Mouse (Mus musculus) cerebellum, adult 18-20 months (tissue): ENCODE results near the gene Slc17a9.

Experiments used
- DNase-seq, 2 experiments: peaks; one replicate each; pipeline ENCODE4 v3.0.0; 2021

The Slc17a9 gene

DNA sequence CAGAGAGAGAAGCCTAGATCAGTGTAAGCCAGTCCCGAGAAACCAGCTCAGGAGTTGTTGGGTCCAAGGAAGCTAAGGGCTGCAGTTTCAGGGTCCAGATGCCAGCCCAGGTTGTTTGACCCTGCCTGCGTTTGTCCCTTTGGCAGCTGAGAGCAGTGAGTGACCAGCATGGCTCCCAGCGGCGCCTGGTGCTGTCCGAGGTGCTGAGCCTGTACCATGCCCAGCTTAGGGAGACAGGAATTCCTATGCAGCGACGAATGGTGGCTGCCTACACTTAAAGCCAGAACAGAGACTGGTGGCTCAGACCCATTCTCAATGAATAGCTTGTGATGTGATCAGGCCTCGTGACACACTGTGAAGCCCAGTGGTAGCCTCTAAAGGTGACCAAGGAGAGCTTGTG is 30.8 kb downstream of the Slc17a9 start:
- no peak for DNase-seq

DNA sequence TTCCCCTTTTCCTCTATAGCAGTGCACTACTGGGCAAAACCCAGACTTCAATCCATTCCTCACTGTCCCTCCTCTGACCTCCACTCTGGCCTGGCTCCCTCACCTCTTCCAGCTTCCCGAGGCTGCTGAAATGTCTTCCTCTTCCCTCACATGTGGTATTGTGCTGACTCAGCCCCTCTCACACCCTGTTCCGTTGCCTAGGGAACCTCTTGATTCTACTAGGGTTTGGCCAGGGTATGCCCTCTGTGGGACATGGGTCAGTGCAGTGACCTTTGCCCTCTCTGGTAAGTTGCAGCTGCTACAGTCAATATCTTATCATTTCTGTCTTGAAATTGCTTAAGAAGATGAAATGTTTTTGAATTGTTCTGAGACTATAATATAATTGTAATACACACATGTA is 31.7 kb downstream of the Slc17a9 start:
- DNase-seq, result no peak

DNA sequence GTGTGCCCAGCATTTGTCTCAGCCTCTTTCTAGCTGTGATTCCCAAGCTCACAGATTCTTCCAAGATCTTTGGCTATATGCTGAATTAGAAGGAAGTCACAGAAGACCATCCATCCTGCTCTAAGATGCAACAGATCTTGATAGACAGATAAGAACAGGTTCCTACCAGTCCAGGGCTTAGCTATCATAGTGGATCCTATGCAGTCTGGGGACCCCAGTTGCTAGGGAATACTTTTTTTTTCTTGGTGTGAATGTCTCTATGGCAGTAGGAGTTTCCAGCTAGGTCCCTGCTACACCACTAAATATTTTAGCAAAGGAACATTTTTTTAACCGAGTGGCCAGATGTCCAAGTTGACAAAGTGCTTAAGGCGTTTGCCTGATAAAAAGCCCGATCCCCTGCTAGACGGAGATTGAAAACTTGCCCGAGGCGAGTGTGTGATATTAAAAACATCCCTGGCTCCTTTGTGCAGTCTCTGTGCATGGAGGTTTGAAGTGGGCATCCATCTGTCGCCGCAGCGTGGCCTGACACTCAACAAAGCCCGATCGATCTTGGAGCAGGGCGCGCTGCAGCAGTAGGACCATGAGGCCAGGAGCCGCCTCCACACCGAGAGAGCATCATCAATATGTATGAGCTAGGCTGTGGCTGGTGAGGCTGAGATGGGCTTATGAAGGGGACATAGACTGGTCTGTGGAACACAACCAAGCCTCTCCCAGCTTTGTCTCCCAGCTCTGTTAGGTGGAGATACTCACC is 33.6 kb downstream of the Slc17a9 start:
- DNase-seq, result no peak

DNA sequence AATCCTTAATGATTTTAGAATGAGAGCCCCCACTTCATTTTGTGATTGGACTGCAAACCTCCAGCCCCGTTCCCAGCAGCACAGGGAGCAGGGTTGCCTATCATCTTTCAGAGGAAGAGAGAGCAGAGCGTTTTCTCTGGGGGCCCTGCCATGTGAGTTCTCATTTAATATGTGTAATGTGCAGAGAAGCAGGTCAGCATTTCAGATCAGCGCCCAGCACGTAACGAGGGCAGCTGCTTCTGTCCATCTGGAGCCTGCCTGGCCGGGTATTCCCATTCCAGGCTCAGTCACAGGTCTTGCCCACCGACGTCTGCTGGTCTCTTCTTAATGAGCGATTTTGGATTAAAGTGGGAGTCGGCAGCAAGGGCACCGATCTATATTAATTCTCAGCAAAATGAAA is 39.9 kb downstream of the Slc17a9 start:
- peak in 1 of 2 experiments; percentile 15 for DNase-seq

DNA sequence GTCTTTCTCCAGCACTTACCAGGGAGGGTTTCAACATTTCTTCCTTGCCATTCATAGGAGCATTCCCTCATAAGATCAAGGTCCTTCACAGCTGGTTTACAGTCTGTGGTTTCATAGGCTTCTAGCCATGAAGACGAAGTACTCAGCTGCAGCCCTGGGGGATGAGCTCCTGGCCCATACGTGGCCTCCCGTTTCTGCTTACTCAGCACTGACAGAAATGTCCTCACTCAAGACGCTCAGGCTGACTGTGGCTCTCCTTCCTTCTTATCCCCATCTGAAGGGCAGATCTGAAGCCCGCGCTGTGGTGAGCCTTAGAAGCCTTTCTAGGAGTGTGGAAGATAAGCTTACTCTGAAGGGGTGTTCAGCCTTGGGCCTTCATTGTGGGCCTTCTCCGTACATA is 40.6 kb downstream of the Slc17a9 start:
- no peak for DNase-seq

DNA sequence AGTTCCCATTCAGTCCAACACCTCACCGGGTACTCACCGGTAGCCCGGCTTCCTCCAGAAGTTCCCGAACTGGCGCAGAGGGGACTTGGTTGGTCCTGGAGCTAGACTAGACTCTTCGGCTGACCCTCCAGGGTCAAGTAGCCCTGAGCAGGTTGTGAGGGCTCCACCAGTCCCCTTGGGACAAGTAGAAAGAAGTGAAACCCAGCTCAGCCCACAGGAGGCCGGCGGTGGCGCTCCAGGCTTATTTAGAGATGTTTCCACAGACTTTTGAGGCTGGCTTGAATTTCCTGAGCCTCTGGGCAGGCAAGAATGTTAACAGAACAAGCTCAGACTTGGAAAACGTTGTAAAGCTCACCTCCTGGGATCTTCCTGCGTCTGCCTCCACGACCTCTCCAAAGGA is 50.2 kb downstream of the Slc17a9 start:
- DNase-seq, result no peak

DNA sequence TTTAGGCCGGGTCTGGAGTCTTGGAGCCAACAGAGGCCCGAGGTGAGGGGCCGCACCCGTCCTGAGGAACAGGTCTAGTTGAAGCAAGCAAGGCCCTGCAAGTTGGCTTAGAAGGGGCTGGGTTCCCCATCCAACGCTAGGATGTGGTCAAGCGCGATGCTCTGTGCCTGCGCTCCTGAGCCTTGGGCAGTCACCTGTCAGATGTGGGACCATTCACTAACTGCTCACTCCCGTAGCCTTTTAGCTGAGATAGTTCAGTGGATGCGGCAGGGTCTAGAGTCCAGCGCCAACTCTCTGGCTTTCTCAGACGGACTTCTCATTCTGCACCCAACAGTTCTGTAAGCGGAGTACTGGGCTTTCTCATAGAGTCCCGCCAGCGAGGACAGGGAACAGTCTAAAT is 50.6 kb downstream of the Slc17a9 start:
- DNase-seq, result no peak

DNA sequence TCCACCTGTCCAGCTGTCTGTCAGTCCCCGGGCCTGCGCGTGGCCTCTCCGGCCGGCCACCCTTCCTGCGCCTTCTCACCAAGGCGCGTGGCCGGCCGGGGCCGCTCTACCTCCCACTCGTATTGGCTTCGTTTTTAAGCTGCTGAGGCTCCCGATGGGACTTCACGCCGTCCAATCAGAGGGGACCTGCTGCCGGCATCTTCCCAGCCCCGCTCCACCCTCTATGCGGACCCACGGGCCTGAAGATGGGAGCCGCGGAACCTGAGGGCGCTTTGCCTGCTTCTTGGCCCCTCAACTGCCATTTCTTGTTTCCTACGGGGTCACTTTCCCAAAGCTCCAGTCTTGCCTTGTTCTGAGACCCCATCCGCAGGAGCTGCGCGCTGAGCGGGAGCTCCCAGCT is 51.7 kb downstream of the Slc17a9 start, which contains the start of gene Bhlhe23:
Bhlhe23 (minus strand) TSS at position 108 of the 400 bp plus-strand sequence.
- no peak for DNase-seq

DNA sequence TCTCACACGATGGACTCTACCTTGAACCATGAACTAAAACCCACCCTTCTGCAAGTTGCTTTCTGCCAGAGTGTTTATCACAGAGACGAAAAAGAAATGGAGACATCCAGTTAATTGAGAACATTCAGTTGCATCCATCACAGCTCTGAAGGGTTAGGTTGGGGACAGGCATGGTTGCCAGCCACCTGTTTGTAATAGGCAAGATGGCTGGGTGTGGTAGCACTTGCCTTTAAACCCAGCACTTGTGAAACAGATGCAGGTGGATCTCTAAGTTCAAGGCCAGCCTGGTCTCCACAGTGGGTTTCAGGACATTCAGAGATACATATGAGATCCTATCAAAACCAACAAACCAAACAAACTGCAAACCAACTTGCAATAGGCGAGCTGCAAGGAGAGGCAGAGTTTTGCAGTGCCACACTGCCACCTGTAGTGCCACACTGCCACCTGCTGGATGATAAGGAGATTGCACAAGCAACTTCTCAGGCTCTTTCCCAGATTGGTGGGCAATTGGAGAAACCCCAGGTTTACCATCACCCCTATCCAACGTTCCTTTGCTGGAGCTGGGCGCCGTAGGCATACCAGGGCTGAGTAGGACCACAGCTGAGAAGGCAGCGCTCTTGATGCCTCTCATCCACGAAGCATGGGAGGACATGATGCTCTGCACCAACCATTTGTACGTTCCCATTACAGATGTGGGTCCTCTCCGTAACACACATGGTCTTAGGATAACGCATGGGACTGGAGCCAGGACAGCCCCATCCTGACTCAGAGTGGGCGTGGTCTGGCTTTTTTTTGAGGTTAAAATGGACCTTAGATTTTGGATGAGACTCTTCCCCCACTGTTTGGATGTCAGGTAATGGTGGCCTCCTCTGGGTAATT is 54.4 kb downstream of the Slc17a9 start:
- DNase-seq, result peak; percentile 61 to 74

DNA sequence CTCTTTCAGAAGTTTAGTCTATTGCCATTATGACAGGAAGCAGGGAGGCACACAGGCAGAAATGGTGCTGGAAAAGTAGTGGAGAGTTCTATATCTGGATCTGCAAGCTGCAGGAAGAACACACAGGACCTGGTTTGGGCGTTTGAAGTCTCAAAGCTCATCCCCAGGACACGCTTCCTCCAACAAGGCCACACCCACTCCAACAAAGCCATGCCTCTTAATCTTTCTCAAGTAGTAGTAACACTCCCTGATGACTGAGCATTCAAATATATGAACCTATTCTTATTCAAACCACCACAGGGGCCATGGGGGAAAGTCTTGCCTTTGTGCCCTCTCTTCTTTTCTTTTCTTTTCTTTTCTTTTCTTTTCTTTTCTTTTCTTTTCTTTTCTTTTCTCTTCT is 55.2 kb downstream of the Slc17a9 start:
- DNase-seq, result no peak

DNA sequence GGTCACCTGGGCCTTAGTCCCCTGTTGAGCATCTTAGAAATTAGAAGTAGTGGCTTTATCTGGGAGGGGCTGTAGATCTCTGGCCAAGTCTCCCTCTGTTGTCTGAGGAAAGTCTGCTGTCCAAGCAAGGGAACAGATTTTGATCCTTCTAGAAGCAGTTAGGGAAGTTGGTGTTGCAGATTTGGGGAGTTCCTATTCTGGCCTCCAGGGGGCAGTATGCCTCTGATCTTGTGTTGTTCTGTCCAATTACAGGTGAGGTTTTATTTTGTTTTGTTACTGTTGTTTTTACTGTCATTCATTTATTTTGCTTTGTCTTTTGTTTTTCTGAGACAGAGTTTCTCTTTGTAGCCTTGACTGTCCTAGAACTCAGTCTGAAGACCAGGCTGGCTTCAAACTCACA is 61.7 kb downstream of the Slc17a9 start:
- DNase-seq, result peak; percentile 67 to 77

DNA sequence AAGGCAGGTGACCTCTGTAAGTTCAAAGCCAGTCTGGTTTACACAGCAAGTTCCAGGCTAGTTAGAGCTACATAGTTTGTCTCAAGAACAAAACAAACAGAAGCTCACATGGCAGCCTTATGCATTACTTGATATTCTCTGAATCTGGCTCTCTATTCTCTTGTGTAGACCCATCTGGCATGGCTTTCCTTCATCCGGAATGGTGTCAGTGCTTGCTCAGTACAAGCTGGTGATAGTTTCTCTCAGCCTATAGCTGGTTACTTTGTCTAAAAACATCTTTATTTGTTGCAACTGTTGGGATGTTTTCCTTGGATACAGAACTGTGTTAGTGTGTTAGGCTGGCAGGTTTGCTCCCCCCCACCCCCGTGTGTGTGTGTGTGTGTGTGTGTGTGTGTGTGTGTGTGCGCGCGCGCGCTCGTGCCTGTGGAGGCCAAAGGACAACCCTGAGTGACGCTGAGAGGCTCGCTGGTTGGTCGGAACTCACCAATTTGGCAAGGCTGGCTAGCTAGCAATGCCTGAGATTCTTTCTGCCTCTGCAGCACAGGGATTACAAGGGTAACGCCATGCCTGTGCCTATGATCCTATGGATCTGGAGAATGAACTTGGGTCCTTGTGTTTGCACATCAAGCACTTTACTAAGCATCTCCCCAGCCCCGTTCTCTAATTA is 62.6 kb downstream of the Slc17a9 start:
- no peak for DNase-seq

DNA sequence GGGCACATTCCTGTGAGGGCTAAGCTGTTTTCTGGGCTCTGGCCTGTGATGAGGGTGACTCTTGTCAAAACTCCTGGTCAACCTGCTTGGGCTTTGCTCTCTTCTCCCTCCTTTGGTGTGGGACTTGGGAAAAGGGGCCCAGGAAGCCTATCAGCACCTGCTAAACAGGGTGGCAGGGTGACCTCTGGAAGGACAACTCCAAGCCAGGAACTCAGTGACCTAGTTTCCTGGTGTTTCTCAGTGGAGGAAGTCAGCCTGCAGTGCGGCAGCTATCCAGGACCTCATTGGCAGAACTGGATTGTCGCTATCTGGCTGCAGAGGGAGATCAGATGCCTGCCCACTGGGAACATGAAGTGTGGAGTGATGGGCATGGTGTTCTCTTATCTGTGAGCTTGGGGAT is 63.3 kb downstream of the Slc17a9 start:
- DNase-seq, result peak; percentile 72 to 75

DNA sequence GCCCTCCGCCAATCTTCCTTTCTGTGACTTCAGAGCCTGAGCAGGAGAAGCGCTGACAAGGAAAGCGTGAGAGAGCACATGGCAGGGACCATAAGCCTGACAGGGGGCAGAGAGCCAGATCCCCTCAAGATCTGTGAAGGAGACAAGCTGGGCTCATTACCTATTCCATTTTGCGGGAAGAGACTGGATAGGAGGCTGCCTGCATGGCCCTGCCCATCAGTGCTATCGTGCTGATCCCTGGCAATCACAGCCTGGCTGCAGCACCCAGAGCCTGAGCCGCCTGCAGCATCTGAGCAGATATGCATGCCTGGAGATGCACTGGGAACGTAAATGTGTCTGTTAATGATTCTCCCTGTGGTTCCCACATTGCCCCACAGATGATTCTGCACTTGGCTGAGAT is 63.8 kb downstream of the Slc17a9 start:
- peak; percentile 72 to 74 for DNase-seq

DNA sequence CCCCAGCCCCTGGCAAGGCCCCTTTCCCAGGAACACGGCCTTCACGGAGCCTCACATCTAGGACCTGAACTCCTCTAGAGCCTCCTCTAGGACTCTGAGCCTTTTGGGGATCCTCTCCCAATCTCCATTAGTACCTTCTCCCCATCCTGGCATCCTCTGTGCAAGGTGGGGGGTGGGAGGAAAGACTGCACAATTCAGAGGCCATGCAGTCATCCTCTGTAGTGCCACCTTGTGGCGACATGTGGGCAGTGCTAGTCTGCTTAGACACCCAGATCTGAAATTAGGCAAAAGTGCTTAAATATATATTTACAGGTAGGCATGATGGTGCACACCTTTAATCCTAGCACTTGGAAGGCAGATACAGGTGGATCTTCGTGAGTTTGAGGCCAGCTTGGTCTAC is 66.6 kb downstream of the Slc17a9 start:
- DNase-seq, result peak; percentile 75 to 81
